Mouse (Mus musculus) cortical plate, adult 2 months (tissue): ENCODE measurements around the gene Ylpm1. TPM values are rescaled to one million over a fixed set of nuclear protein-coding genes. Genes with fewer than 3 reads are reported as not detected.
A peak's percentile ranks its signal among the peaks of the same experiment; 100 is the strongest.

ENCODE experiments used
- H3K27ac ChIP-seq: fragments of 200-500 bp; 2 replicates; pipeline ENCODE4 v1.5.1; 2012; ENCODE audit warnings: low read length, control low read depth, inconsistent platforms; ENCODE audit not compliant: insufficient read depth
- H3K4me1 ChIP-seq: fragments of 200-500 bp; 2 replicates; pipeline ENCODE4 v1.6.1; 2011; ENCODE audit warnings: low read length; ENCODE audit not compliant: control insufficient read depth, insufficient read depth
- H3K4me3 ChIP-seq: fragments of 200-500 bp; 2 replicates; pipeline ENCODE4 v1.5.1; 2011; ENCODE audit warnings: mild to moderate bottlenecking, low read length, control low read depth; ENCODE audit not compliant: insufficient read depth
- CTCF ChIP-seq: fragments of 200-500 bp; IDR thresholded peaks from 2 replicates; pipeline ENCODE4 v1.5.1; 2011; ENCODE audit warnings: mild to moderate bottlenecking, control low read depth, low read length; ENCODE audit not compliant: insufficient read depth; ENCODE audit errors: extremely low read depth
- POLR2A ChIP-seq: fragments of 200-500 bp; IDR thresholded peaks from 2 replicates; pipeline ENCODE4 v1.6.1; 2011; ENCODE audit warnings: mild to moderate bottlenecking, low read length, control low read depth; ENCODE audit not compliant: insufficient read depth; ENCODE audit errors: extremely low read depth
- polyA plus RNA-seq: library from polyadenylated mRNA; depleted of rRNA; stranded (reverse); fragments of >200 nt; gene quantifications from 2 replicates; pipeline ENCODE4 v1.2.3, GENCODE M21; 2012

The Ylpm1 gene
- polyA plus RNA-seq, 1 experiment, result 64.0 TPM

GRCm38 (mm10) chr12:85084941-85085340, 88.8 kb downstream of the Ylpm1 start:
- H3K4me1 ChIP-seq, result no peaks in the 10 kb centered on the region
- H3K27ac ChIP-seq, result no peak overlapping the region
- no peak overlapping the region for H3K4me3 ChIP-seq
- no peak for TF ChIP-seq CTCF
- TF ChIP-seq POLR2A, result no peak

GRCm38 (mm10) chr12:85087845-85088244, 91.7 kb downstream of the Ylpm1 start:
- TF ChIP-seq POLR2A (no peak), CTCF (no peak)
- Histone ChIP-seq H3K27ac (no peak overlapping the region), H3K4me1 (no peaks in the 10 kb centered on the region), H3K4me3 (no peak overlapping the region)

GRCm38 (mm10) chr12:85091190-85091589, 95.1 kb downstream of the Ylpm1 start:
- TF ChIP-seq CTCF (no peak), POLR2A (no peak)
- no peak overlapping the region for H3K4me3 ChIP-seq
- H3K4me1 ChIP-seq, result 0 out of 2 replicates have a peak, but pooled peaks cover 2% of the 10 kb centered on the region
- no peak overlapping the region for H3K27ac ChIP-seq

GRCm38 (mm10) chr12:85092214-85092613, 96.1 kb downstream of the Ylpm1 start:
- TF ChIP-seq CTCF (peak; percentile 54), POLR2A (no peak)
- H3K27ac ChIP-seq, result no peak overlapping the region
- 0 out of 2 replicates have a peak, but pooled peaks cover 2% of the 10 kb centered on the region for H3K4me1 ChIP-seq
- H3K4me3 ChIP-seq, result no peak overlapping the region

- Histone ChIP-seq H3K4me3 (no peak overlapping the region), H3K27ac (no peak overlapping the region), H3K4me1 (0 out of 2 replicates have a peak, but pooled peaks cover 2% of the 10 kb centered on the region)
- TF ChIP-seq CTCF (no peak), POLR2A (no peak)
Observed at GRCm38 (mm10) chr12:85094010-85094409, 97.9 kb downstream of the Ylpm1 start.

- no peak for TF ChIP-seq CTCF
- no peak for TF ChIP-seq POLR2A
- H3K4me1 ChIP-seq, result 0 out of 2 replicates have a peak, but pooled peaks cover 2% of the 10 kb centered on the region
- H3K4me3 ChIP-seq, result no peak overlapping the region
- no peak overlapping the region for H3K27ac ChIP-seq
Observed at GRCm38 (mm10) chr12:85094706-85095105, 98.6 kb downstream of the Ylpm1 start.

- Histone ChIP-seq H3K4me3 (no peak overlapping the region), H3K27ac (no peak overlapping the region), H3K4me1 (0 out of 2 replicates have a peak, but pooled peaks cover 2% of the 10 kb centered on the region)
- TF ChIP-seq CTCF (no peak), POLR2A (no peak)
Observed at GRCm38 (mm10) chr12:85095146-85095545, 99.0 kb downstream of the Ylpm1 start.

- no peak for TF ChIP-seq CTCF
- TF ChIP-seq POLR2A, result no peak
- no peak overlapping the region for H3K4me3 ChIP-seq
- H3K4me1 ChIP-seq, result 0 out of 2 replicates have a peak, but pooled peaks cover 2% of the 10 kb centered on the region
Observed at GRCm38 (mm10) chr12:85095859-85096258, 99.7 kb downstream of the Ylpm1 start.

GRCm38 (mm10) chr12:85101001-85101400, 104.9 kb downstream of the Ylpm1 start:
- no peaks in the 10 kb centered on the region for H3K4me1 ChIP-seq
- H3K4me3 ChIP-seq, result no peak overlapping the region
- TF ChIP-seq POLR2A (no peak), CTCF (no peak)
- no peak overlapping the region for H3K27ac ChIP-seq

More at GRCm38 (mm10) chr12:85095859-85096258, 99.7 kb downstream of the Ylpm1 start:
- H3K27ac ChIP-seq, result no peak overlapping the region

- TF ChIP-seq CTCF (no peak), POLR2A (no peak)
- Histone ChIP-seq H3K4me1 (no peaks in the 10 kb centered on the region), H3K27ac (no peak overlapping the region), H3K4me3 (no peak overlapping the region)
Observed at GRCm38 (mm10) chr12:85101521-85102106, 105.5 kb downstream of the Ylpm1 start.
